Mouse (Mus musculus) bone marrow, adult 2 months (tissue): Measurements from ENCODE around the gene Gm17364.

ENCODE experiments used
- CTCF ChIP-seq: fragments of 200-500 bp; IDR thresholded peaks from 2 replicates; pipeline ENCODE4 v1.5.1; 2011; ENCODE audit warnings: low read length, control low read depth; ENCODE audit not compliant: control insufficient read depth, insufficient read depth
- POLR2A ChIP-seq: fragments of 200-500 bp; IDR thresholded peaks from 2 replicates; pipeline ENCODE4 v1.6.1; 2011; ENCODE audit warnings: low read depth, mild to moderate bottlenecking, control low read depth, low read length, borderline replicate concordance; ENCODE audit not compliant: control insufficient read depth

DNA sequence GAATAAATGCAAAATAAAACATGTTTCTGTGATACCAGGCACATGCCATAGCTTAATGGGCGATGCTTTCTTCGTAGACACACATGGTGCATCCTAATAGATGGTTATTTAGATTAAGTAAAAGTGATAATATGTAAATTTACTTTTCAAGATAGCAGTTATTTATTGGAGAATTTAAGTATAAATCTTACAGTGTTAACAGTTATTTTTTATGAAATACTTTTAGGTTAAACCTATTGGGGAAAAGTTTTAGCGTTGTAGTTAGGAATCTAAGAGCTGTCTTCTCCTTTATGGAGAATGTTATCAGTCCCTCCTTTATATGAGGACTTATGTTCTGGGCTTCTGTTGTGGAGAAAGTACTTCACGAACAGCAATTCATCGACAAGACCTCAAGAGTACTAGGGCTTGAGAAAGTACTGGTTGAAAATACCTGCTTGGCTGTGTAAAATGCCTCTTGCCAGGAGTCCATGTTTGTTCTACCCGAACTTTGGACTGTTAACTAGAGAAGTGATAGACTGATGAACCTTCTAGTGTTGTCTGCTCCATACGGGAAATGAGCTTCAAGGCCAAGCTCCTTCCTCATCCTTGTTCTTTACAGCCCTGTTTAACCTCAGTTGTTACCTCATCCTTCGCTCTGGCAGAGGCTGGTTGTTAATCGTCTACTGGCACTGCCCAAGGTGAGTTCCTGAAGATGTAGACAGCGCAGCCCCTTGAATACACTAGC is at the start of gene Gm17364:
- TF ChIP-seq CTCF = no peak
- TF ChIP-seq POLR2A = no peak
